Mouse (Mus musculus) hindbrain, embryonic 16.5 days (tissue): Measurements from ENCODE around the gene Tmem230. TPM values are rescaled to one million over a fixed set of nuclear protein-coding genes. Genes with fewer than 3 reads are reported as not detected.
"Not testable (repeated sequence)": the region's sequence is repeated elsewhere in the genome, so short reads cannot be mapped to it uniquely, and the experiment has no call there.

Experiments used
- ATAC-seq: fragments of 200-750 bp; cut with Nextera tagmentation; 2 replicates; pipeline ENCODE4 v1.8.0; 2017; ENCODE audit warnings: moderate TSS enrichment, moderate library complexity
- H3K27ac ChIP-seq: fragments of 300-500 bp; sonication (generic); 2 replicates; pipeline ENCODE4 v1.5.1; 2014; ENCODE audit warnings: low read depth, mild to moderate bottlenecking, control low read depth, low read length, moderate library complexity
- H3K27me3 ChIP-seq: fragments of 300-500 bp; sonication (generic); replicated peaks from 2 replicates; pipeline ENCODE4 v1.6.1; 2014; ENCODE audit warnings: low read length; ENCODE audit not compliant: control insufficient read depth, insufficient read depth
- H3K36me3 ChIP-seq: fragments of 300-500 bp; sonication (generic); 2 replicates; pipeline ENCODE4 v1.6.1; 2014; ENCODE audit warnings: mild to moderate bottlenecking, low read length, moderate library complexity, mixed read lengths; ENCODE audit not compliant: control insufficient read depth, insufficient read depth
- H3K4me1 ChIP-seq: fragments of 300-500 bp; sonication (generic); 2 replicates; pipeline ENCODE4 v1.6.1; 2014; ENCODE audit warnings: low read depth, low read length; ENCODE audit not compliant: control insufficient read depth, insufficient read depth
- H3K4me2 ChIP-seq: fragments of 300-500 bp; sonication (generic); 2 replicates; pipeline ENCODE4 v1.6.1; 2014; ENCODE audit warnings: mild to moderate bottlenecking, low read length, control low read depth, moderate library complexity
- H3K4me3 ChIP-seq: fragments of 300-500 bp; sonication (generic); 2 replicates; pipeline ENCODE4 v1.5.1; 2014; ENCODE audit warnings: mild to moderate bottlenecking, low read length, control low read depth, moderate library complexity
- H3K9ac ChIP-seq: fragments of 300-500 bp; sonication (generic); 2 replicates; pipeline ENCODE4 v1.6.1; 2014; ENCODE audit warnings: low read depth, mild to moderate bottlenecking, control low read depth, low read length, moderate library complexity
- H3K9me3 ChIP-seq: fragments of 300-500 bp; sonication (generic); 2 replicates; pipeline ENCODE4 v1.6.1; 2014; ENCODE audit warnings: mild to moderate bottlenecking, low read length, moderate library complexity; ENCODE audit not compliant: control insufficient read depth
- WGBS: fragments of 180-500 bp; shearing (Covaris S2); extraction: QIAGEN DNeasy Blood & Tissue Kit; methylation state at CpG from one replicate; pipeline ENCODE4 v1.1.7; 2014; 5-methylcytosine and 5-hydroxymethylcytosine counted together
- polyA plus RNA-seq: library from polyadenylated mRNA; unstranded; fragments of >200 nt; fragmentation: Nextera tagmentation; extraction: Ambion mirVana; gene quantifications from 2 replicates; pipeline ENCODE4 v1.2.1, GENCODE M21; 2015

Gene Tmem230
- 47.1 and 48.0 TPM in 2 replicates for polyA plus RNA-seq

- peak within 1 kb of the TSS; percentile 78 for H3K27ac ChIP-seq
- H3K9ac ChIP-seq: peak within 1 kb of the TSS; percentile 76
- H3K4me1 ChIP-seq: peaks cover 23% of the 10 kb centered on the region
- no peaks in the 10 kb centered on the region; the same call in 1 of the 2 replicates for H3K36me3 ChIP-seq
- H3K4me2 ChIP-seq: peak within 1 kb of the TSS; percentile 93
- H3K9me3 ChIP-seq: no peaks in the 10 kb centered on the region
- ATAC-seq: peak; percentile 94
- H3K27me3 ChIP-seq: no peaks in the 10 kb centered on the region
- H3K4me3 ChIP-seq: peak within 1 kb of the TSS; percentile 67
- WGBS: 3% methylated on average over 50 of the region's 50 CpGs
These were observed at the start of gene Tmem230 for GRCm38 (mm10) chr2:132247539-132248313. Tmem230 (minus strand) TSS chr2:132247807.

- H3K36me3 ChIP-seq: peaks cover 23% of the 10 kb centered on the region
- 95% methylated on average over 10 of the region's 10 CpGs for WGBS
- H3K27ac ChIP-seq: no peak overlapping the region
- H3K4me2 ChIP-seq: no peak overlapping the region
- H3K4me1 ChIP-seq: peaks cover 15% of the 10 kb centered on the region
- H3K27me3 ChIP-seq: no peaks in the 10 kb centered on the region
- ATAC-seq: no peak
- H3K9me3 ChIP-seq: no peaks in the 10 kb centered on the region
- H3K4me3 ChIP-seq: no peak overlapping the region
- H3K9ac ChIP-seq: no peak overlapping the region
These were observed 46.3 kb upstream of the Tmem230 start for GRCm38 (mm10) chr2:132293694-132294450.

DNA sequence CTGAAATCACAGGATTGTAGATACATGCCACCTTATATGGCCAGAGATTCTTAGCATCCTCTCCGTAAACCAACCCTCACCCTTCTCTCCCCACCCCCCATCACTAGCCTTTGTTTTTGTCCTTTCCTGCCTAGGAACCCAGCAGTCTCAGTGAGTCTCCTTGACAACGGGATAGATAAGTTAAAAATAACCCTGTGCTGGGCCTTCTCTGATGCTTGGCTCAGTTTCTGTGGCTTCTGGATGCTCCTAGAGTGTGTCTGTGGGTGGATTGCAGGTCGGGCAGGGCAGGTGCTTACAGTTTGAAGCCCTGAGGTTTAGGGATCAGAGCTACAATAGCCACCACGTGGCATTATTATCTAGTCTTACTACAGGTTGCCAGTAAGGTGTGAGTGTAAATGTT lies 44.5 kb upstream of the Tmem230 start:
- no peak for ATAC-seq
- Histone ChIP-seq H3K36me3 (peaks cover 11% of the 10 kb centered on the region), H3K27me3 (no peaks in the 10 kb centered on the region), H3K4me2 (no peak overlapping the region), H3K27ac (no peak overlapping the region), H3K4me3 (no peak overlapping the region), H3K4me1 (peaks cover 15% of the 10 kb centered on the region), H3K9me3 (peaks cover 3% of the 10 kb centered on the region; the same call in 1 of the 2 replicates), H3K9ac (no peak overlapping the region)
- 23% methylated on average over 4 of the region's 4 CpGs for WGBS

- H3K27ac ChIP-seq: no peak overlapping the region
- no peak for ATAC-seq
- peaks cover 15% of the 10 kb centered on the region for H3K4me1 ChIP-seq
- H3K9me3 ChIP-seq: peaks cover 3% of the 10 kb centered on the region; the same call in 1 of the 2 replicates
- H3K9ac ChIP-seq: no peak overlapping the region
- H3K4me3 ChIP-seq: no peak overlapping the region
- H3K27me3 ChIP-seq: no peaks in the 10 kb centered on the region
- WGBS: 64% methylated on average over 3 of the region's 3 CpGs
- peaks cover 11% of the 10 kb centered on the region for H3K36me3 ChIP-seq
- no peak overlapping the region for H3K4me2 ChIP-seq
These were observed 43.7 kb upstream of the Tmem230 start for GRCm38 (mm10) chr2:132291265-132291664.

GRCm38 (mm10) chr2:132290808-132291207 lies 43.2 kb upstream of the Tmem230 start:
- Histone ChIP-seq H3K9me3 (peaks cover 3% of the 10 kb centered on the region; the same call in 1 of the 2 replicates), H3K4me3 (no peak overlapping the region), H3K27ac (no peak overlapping the region), H3K4me1 (peaks cover 15% of the 10 kb centered on the region), H3K9ac (no peak overlapping the region), H3K36me3 (peaks cover 11% of the 10 kb centered on the region), H3K27me3 (no peaks in the 10 kb centered on the region), H3K4me2 (no peak overlapping the region)
- no peak for ATAC-seq
- WGBS: 60% methylated on average over 6 of the region's 6 CpGs

DNA sequence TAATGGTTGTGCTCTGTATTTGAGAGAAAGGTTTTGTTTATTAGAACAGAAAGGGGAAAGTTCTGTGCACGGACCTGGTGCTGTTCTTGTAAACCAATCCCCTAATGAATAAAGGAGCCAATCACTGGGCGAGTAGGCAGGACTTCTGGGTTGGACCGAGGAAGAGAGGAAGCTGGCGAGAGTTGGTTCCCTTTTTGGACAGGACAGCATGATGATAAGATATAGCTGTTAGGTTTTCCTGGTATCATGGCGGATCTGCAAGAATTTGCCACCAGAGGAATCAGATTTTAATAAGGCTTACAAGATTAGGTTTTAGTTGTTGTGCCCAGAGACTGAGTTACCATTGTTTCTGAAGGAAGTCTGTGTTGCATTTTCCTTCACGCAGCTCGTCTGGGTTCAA lies 41.6 kb upstream of the Tmem230 start:
- H3K27me3 ChIP-seq, H3K27ac ChIP-seq, H3K4me3 ChIP-seq, H3K9me3 ChIP-seq, H3K36me3 ChIP-seq, H3K4me2 ChIP-seq, H3K9ac ChIP-seq, ATAC-seq: not testable (repeated sequence)
- WGBS: 86% methylated on average over 5 of the region's 7 CpGs
- peaks cover 15% of the 10 kb centered on the region for H3K4me1 ChIP-seq

GRCm38 (mm10) chr2:132286376-132287076 lies 38.9 kb upstream of the Tmem230 start:
- Histone ChIP-seq H3K36me3 (no peaks in the 10 kb centered on the region), H3K9ac (no peak overlapping the region), H3K9me3 (peaks cover 3% of the 10 kb centered on the region; the same call in 1 of the 2 replicates), H3K27ac (no peak overlapping the region), H3K27me3 (no peaks in the 10 kb centered on the region), H3K4me3 (no peak overlapping the region), H3K4me1 (peaks cover 19% of the 10 kb centered on the region), H3K4me2 (no peak overlapping the region)
- WGBS: 81% methylated on average over 9 of the region's 9 CpGs
- ATAC-seq: no peak

DNA sequence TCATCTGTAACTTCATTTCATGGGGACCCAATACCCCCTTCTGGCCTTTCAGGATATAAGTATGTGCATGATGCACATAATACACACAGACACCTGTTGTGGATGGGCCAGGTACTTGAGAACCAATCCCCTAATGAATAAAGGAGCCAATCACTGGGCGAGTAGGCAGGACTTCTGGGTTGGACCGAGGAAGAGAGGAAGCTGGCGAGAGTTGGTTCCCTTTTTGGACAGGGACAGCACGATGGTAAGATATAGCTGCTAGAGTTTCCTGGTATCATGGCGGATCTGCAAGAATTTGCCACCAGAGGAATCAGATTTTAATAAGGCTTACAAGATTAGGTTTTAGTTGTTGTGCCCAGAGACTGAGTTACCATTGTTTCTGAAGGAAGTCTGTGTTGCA lies 38.1 kb upstream of the Tmem230 start:
- not testable (repeated sequence) for H3K27ac ChIP-seq, H3K36me3 ChIP-seq, ATAC-seq, H3K9me3 ChIP-seq, H3K27me3 ChIP-seq, H3K9ac ChIP-seq, H3K4me2 ChIP-seq, H3K4me3 ChIP-seq
- H3K4me1 ChIP-seq: peaks cover 14% of the 10 kb centered on the region
- WGBS: 96% methylated on average over 5 of the region's 5 CpGs
